Mouse (Mus musculus) heart, embryonic 14.5 days (tissue): ENCODE measurements around the gene Hyou1. TPM values are rescaled to one million over a fixed set of nuclear protein-coding genes. Genes with fewer than 3 reads are reported as not detected.
A peak's percentile ranks its signal among the peaks of the same experiment; 100 is the strongest.

Source experiments
- ATAC-seq: fragments of 200-750 bp; cut with Nextera tagmentation; 2 replicates; pipeline ENCODE4 v1.8.0; 2017; ENCODE audit warnings: low read depth, moderate TSS enrichment; ENCODE audit not compliant: insufficient number of reproducible peaks, insufficient read depth, low FRiP score
- H3K27ac ChIP-seq, 2 experiments: fragments of 200-500 bp in 1 of 2; fragments of 300-500 bp in 1 of 2; sonication (generic) in 1 of 2; replicated peaks in 1 of 2; 2 replicates each; pipeline ENCODE4 v1.5.1; 2012 to 2014; ENCODE audit warnings: low read depth in 2 of 2, low read length in 2 of 2, control low read depth in 1 of 2, mild to moderate bottlenecking in 1 of 2, mixed read lengths in 1 of 2; ENCODE audit not compliant: control insufficient read depth in 1 of 2, insufficient read depth in 1 of 2
- H3K27me3 ChIP-seq: fragments of 300-500 bp; sonication (generic); 2 replicates; pipeline ENCODE4 v1.6.1; 2014; ENCODE audit warnings: mild to moderate bottlenecking, low read length, control low read depth; ENCODE audit not compliant: control insufficient read depth, insufficient read depth
- H3K36me3 ChIP-seq: fragments of 300-500 bp; sonication (generic); 2 replicates; pipeline ENCODE4 v1.6.1; 2014; ENCODE audit warnings: mild to moderate bottlenecking, control low read depth, low read length, mixed read lengths; ENCODE audit not compliant: control insufficient read depth, insufficient read depth
- H3K4me1 ChIP-seq, 2 experiments: fragments of 200-500 bp in 1 of 2; fragments of 300-500 bp in 1 of 2; sonication (generic) in 1 of 2; 2 replicates each; pipeline ENCODE4 v1.6.1; 2012 to 2014; ENCODE audit warnings: low read length in 2 of 2, control low read depth in 1 of 2, mixed read lengths in 1 of 2; ENCODE audit not compliant: control insufficient read depth in 2 of 2, insufficient read depth in 2 of 2
- H3K4me2 ChIP-seq: fragments of 300-500 bp; sonication (generic); 2 replicates; pipeline ENCODE4 v1.6.1; 2014; ENCODE audit warnings: mild to moderate bottlenecking, low read length
- H3K4me3 ChIP-seq, 2 experiments: fragments of 200-500 bp in 1 of 2; fragments of 300-500 bp in 1 of 2; sonication (generic) in 1 of 2; 2 replicates each; pipeline ENCODE4 v1.5.1; 2012 to 2014; ENCODE audit warnings: low read length in 2 of 2, mild to moderate bottlenecking in 2 of 2, control low read depth in 1 of 2, low read depth in 1 of 2, moderate library complexity in 1 of 2; ENCODE audit not compliant: control insufficient read depth in 1 of 2, insufficient read depth in 1 of 2
- H3K9ac ChIP-seq: fragments of 300-500 bp; sonication (generic); 2 replicates; pipeline ENCODE4 v1.6.1; 2014; ENCODE audit warnings: mild to moderate bottlenecking, low read length
- H3K9me3 ChIP-seq: fragments of 300-500 bp; sonication (generic); 2 replicates; pipeline ENCODE4 v1.6.1; 2016; ENCODE audit warnings: low read length, control low read depth; ENCODE audit not compliant: control insufficient read depth
- WGBS: fragments of 180-500 bp; shearing (Covaris S2); extraction: QIAGEN DNeasy Blood & Tissue Kit; methylation state at CpG from one replicate; pipeline ENCODE4 v1.1.7; 2014; 5-methylcytosine and 5-hydroxymethylcytosine counted together
- polyA plus RNA-seq: library from polyadenylated mRNA; unstranded; fragments of >200 nt; fragmentation: Nextera tagmentation; extraction: Ambion mirVana; gene quantifications from 2 replicates; pipeline ENCODE4 v1.2.1, GENCODE M21; 2014

Hyou1 gene
- polyA plus RNA-seq, 1 experiment from 2014 or later, result 12.7 TPM

DNA sequence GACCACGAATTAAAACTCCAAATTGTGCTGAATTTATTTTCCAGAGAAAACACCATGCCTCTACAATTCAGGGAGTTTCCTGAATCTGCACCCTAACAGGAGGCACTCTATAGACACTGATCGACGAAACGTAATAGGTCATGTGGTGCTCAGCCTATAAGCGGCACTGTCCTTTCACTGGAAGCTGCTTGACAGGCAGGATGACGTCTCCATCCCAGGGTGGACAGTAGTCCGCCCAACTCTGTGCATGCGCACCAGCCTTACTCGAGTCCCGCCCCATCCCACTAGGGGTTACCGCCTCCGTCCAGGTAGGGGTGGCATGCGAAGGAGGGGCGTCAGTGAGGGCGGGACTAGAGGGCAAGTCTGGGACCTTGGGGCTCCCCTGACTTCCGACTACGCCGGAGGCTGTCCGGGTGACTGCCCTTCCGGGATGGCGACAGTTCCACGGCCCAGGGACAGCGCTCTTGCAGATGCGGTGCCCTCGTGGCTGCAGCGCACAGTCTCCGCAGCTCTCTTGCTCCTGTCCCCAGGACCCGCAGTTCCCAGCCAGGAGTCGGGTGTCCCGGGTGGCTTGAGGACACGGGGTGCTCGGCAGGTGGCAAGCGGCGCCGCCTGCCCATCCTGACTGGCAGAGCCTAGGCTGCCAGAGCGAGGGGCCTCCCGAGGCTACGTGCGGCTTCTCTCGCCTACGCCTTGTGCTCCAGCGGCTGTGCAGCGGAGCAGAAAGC, 17.6 kb downstream of the Hyou1 start, which contains the start of gene Slc37a4:
Gene Slc37a4 (plus strand): TSS at position 169 of the 728 bp plus-strand sequence.
- Histone ChIP-seq H3K9ac (peak within 1 kb of the TSS; percentile 88), H3K27ac (peak within 1 kb of the TSS; percentile 64 to 91), H3K4me3 (peak within 1 kb of the TSS; percentile 58 to 77), H3K9me3 (no peaks in the 10 kb centered on the region), H3K36me3 (peaks cover 38% of the 10 kb centered on the region), H3K27me3 (no peaks in the 10 kb centered on the region), H3K4me2 (peak within 1 kb of the TSS; percentile 92), H3K4me1 (peaks cover 13 to 34% of the 10 kb centered on the region in 2 experiments)
- WGBS, result under 1% methylated on average over 43 of the region's 43 CpGs
- peak; percentile 96 for ATAC-seq

DNA sequence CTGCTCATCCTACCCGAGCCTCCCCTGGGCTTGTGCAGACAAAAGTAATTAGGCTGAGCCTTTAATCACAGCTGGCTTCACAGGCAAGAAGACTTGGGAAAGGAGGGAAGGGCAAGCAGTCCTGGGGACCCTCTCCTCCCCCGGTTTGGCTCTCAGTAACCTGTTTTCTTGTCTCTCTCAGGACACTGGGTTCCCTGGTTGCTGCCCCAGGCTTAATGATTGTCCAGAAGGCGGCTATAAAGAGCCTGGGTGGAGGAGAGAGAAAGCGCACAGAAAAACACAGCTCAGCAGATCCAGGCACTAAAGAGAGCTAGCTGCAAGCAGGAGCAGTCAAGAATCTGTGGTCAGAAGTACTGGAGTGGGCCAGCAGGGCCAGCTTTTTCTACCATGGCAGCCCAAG, 18.8 kb downstream of the Hyou1 start:
- peak overlapping the region; percentile 17 to 77; a peak in 3 of 4 replicates for H3K4me3 ChIP-seq
- WGBS, result 29% methylated on average over 4 of the region's 4 CpGs
- H3K4me2 ChIP-seq, result peak overlapping the region; percentile 92
- peaks cover 13 to 34% of the 10 kb centered on the region in 2 experiments for H3K4me1 ChIP-seq
- H3K27ac ChIP-seq, result no peak overlapping the region; a peak in 1 of 4 replicates
- no peak for ATAC-seq
- no peaks in the 10 kb centered on the region for H3K9me3 ChIP-seq
- no peaks in the 10 kb centered on the region for H3K27me3 ChIP-seq
- peak overlapping the region; percentile 88 for H3K9ac ChIP-seq
- H3K36me3 ChIP-seq, result peaks cover 47% of the 10 kb centered on the region

DNA sequence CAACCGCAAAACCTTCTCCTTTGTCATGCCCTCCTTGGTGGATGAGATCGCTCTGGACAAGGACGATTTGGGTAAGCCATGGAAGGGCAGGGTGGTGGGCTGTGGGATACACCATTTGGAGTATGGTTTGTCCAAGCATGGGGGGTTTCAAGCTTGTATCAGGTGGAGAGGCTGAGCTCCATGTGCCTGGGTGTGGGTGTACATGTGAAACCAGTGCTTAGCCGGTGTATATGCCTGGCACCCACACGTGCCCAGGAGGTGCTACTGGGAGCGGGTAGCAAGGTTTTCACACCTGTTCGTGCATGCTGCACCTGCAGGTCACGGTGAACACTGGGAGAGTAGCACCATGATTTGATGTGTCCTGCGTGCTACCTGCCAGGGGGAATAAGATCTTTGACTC, 19.3 kb downstream of the Hyou1 start:
- Histone ChIP-seq H3K4me1 (peaks cover 13 to 34% of the 10 kb centered on the region in 2 experiments), H3K27ac (no peak overlapping the region), H3K4me2 (peak overlapping the region; percentile 92), H3K9me3 (no peaks in the 10 kb centered on the region), H3K27me3 (no peaks in the 10 kb centered on the region), H3K9ac (peak overlapping the region; percentile 88; the same call in 1 of the 2 replicates), H3K4me3 (0 out of 4 replicates have a peak overlapping the region, but pooled peaks of 1 of the 2 experiments have one; percentile 77), H3K36me3 (peaks cover 52% of the 10 kb centered on the region)
- 79% methylated on average over 9 of the region's 9 CpGs for WGBS
- ATAC-seq, result no peak

GRCm38 (mm10) chr9:44399114-44399794, 20.0 kb downstream of the Hyou1 start:
- H3K27me3 ChIP-seq, result no peaks in the 10 kb centered on the region
- 80% methylated on average over 13 of the region's 13 CpGs for WGBS
- H3K4me2 ChIP-seq, result no peak overlapping the region
- peaks cover 59% of the 10 kb centered on the region for H3K36me3 ChIP-seq
- H3K4me1 ChIP-seq, result peaks cover 13 to 34% of the 10 kb centered on the region in 2 experiments
- no peaks in the 10 kb centered on the region for H3K9me3 ChIP-seq
- no peak for ATAC-seq
- H3K4me3 ChIP-seq, result no peak overlapping the region
- no peak overlapping the region for H3K27ac ChIP-seq
- H3K9ac ChIP-seq, result no peak overlapping the region

- WGBS, result 86% methylated on average over 6 of the region's 6 CpGs
- peaks cover 64% of the 10 kb centered on the region for H3K36me3 ChIP-seq
- H3K4me2 ChIP-seq, result no peak overlapping the region
- H3K9ac ChIP-seq, result no peak overlapping the region
- H3K4me3 ChIP-seq, result no peak overlapping the region
- H3K9me3 ChIP-seq, result no peaks in the 10 kb centered on the region
- no peak overlapping the region for H3K27ac ChIP-seq
- peaks cover 13 to 34% of the 10 kb centered on the region in 2 experiments for H3K4me1 ChIP-seq
- no peak for ATAC-seq
- no peaks in the 10 kb centered on the region for H3K27me3 ChIP-seq
Measured at GRCm38 (mm10) chr9:44399795-44400114, 20.5 kb downstream of the Hyou1 start.

GRCm38 (mm10) chr9:44401081-44401480, 21.8 kb downstream of the Hyou1 start:
- no peak overlapping the region for H3K4me3 ChIP-seq
- H3K9ac ChIP-seq, result peak overlapping the region; percentile 44; the same call in 1 of the 2 replicates
- 31% methylated on average over 4 of the region's 4 CpGs for WGBS
- peaks cover 13 to 34% of the 10 kb centered on the region in 2 experiments for H3K4me1 ChIP-seq
- H3K36me3 ChIP-seq, result peaks cover 73% of the 10 kb centered on the region
- H3K27ac ChIP-seq, result peak overlapping the region; percentile 19 to 73; a peak in 3 of 4 replicates
- ATAC-seq, result peak; percentile 18; the same call in 1 of the 2 replicates
- no peaks in the 10 kb centered on the region for H3K9me3 ChIP-seq
- H3K4me2 ChIP-seq, result no peak overlapping the region; the same call in 1 of the 2 replicates
- H3K27me3 ChIP-seq, result no peaks in the 10 kb centered on the region

- Histone ChIP-seq H3K4me2 (no peak overlapping the region), H3K36me3 (peaks cover 72% of the 10 kb centered on the region)
- no peak for ATAC-seq
Measured at GRCm38 (mm10) chr9:44405011-44405410, 25.7 kb downstream of the Hyou1 start.

More at GRCm38 (mm10) chr9:44405011-44405410, 25.7 kb downstream of the Hyou1 start:
- 84% methylated on average over 3 of the region's 3 CpGs for WGBS
- Histone ChIP-seq H3K9ac (no peak overlapping the region), H3K27ac (no peak overlapping the region), H3K4me1 (peaks cover 9 to 16% of the 10 kb centered on the region in 2 experiments), H3K27me3 (no peaks in the 10 kb centered on the region), H3K9me3 (no peaks in the 10 kb centered on the region), H3K4me3 (no peak overlapping the region)
